Mouse (Mus musculus) c-Kit-negative CD71-positive TER-119-positive erythroid progenitor cells, embryonic 14.5 days (primary cell): ENCODE measurements around the gene Col24a1.

ENCODE experiments used
- DNase-seq: peaks from one replicate; pipeline ENCODE4 v3.0.0-alpha.2; 2013; ENCODE audit warnings: low read depth, low spot score

Gene Col24a1

GRCm38 (mm10) chr3:145457039-145457438, 164.8 kb downstream of the Col24a1 start:
- DNase-seq, result no peak

- no peak for DNase-seq
These were observed 170.1 kb downstream of the Col24a1 start for GRCm38 (mm10) chr3:145462351-145462750.

- no peak for DNase-seq
These were observed 171.5 kb downstream of the Col24a1 start for GRCm38 (mm10) chr3:145463731-145464130.

- DNase-seq, result no peak
These were observed 178.8 kb downstream of the Col24a1 start for GRCm38 (mm10) chr3:145471094-145471493.

- no peak for DNase-seq
These were observed 181.9 kb downstream of the Col24a1 start for GRCm38 (mm10) chr3:145474163-145474562.

- no peak for DNase-seq
These were observed 184.4 kb downstream of the Col24a1 start for GRCm38 (mm10) chr3:145476634-145477033.

GRCm38 (mm10) chr3:145477074-145477473, 184.8 kb downstream of the Col24a1 start:
- no peak for DNase-seq

- no peak for DNase-seq
These were observed 186.2 kb downstream of the Col24a1 start for GRCm38 (mm10) chr3:145478446-145478845.

GRCm38 (mm10) chr3:145490279-145490678, 198.0 kb downstream of the Col24a1 start:
- no peak for DNase-seq

- no peak for DNase-seq
These were observed 199.1 kb downstream of the Col24a1 start for GRCm38 (mm10) chr3:145491326-145491725.

- no peak for DNase-seq
These were observed 205.9 kb downstream of the Col24a1 start for GRCm38 (mm10) chr3:145498127-145498526.

GRCm38 (mm10) chr3:145498893-145499292, 206.6 kb downstream of the Col24a1 start:
- no peak for DNase-seq

GRCm38 (mm10) chr3:145504830-145505229, 212.6 kb downstream of the Col24a1 start:
- DNase-seq, result no peak

- DNase-seq, result no peak
These were observed 216.3 kb downstream of the Col24a1 start for GRCm38 (mm10) chr3:145508550-145508949.

GRCm38 (mm10) chr3:145514197-145514596, 221.9 kb downstream of the Col24a1 start:
- no peak for DNase-seq

- DNase-seq, result no peak
These were observed 229.3 kb downstream of the Col24a1 start for GRCm38 (mm10) chr3:145521528-145522080.

GRCm38 (mm10) chr3:145522311-145522710, 230.0 kb downstream of the Col24a1 start:
- no peak for DNase-seq

GRCm38 (mm10) chr3:145525266-145525665, 233.0 kb downstream of the Col24a1 start:
- DNase-seq, result no peak

- DNase-seq, result no peak
These were observed 245.6 kb downstream of the Col24a1 start for GRCm38 (mm10) chr3:145537870-145538269.

GRCm38 (mm10) chr3:145548441-145549415, 256.5 kb downstream of the Col24a1 start:
- no peak for DNase-seq

- no peak for DNase-seq
These were observed 257.9 kb downstream of the Col24a1 start for GRCm38 (mm10) chr3:145550216-145550615.

- DNase-seq, result no peak
These were observed 262.1 kb downstream of the Col24a1 start for GRCm38 (mm10) chr3:145554388-145554787.

- no peak for DNase-seq
These were observed 263.9 kb downstream of the Col24a1 start for GRCm38 (mm10) chr3:145556206-145556605.
